Mouse (Mus musculus): ENCODE results near the gene Arhgap28.

GRCm38 (mm10) chr17:67962858-67963257, 41.1 kb downstream of the Arhgap28 start:
- TF ChIP-seq POLR2A (IDR thresholded peaks at IDR 0.05; ENCODE audit: control insufficient read depth, extremely low read depth, insufficient read depth, low read length, poor library complexity) (no peak), CTCF (IDR thresholded peaks at IDR 0.05; ENCODE audit: borderline replicate concordance, control insufficient read depth, extremely low read depth, insufficient read depth, low read length, poor library complexity) (no peak)

All from thymus, adult 2 months (tissue).